Mouse (Mus musculus): ENCODE data around the gene Taf8.

GRCm38 (mm10) chr17:47466284-47466683, 35.8 kb downstream of the Taf8 start:
- TF ChIP-seq CTCF (IDR thresholded peaks at IDR 0.05; ENCODE audit: insufficient read depth, low read depth, low read length) (no peak), POLR2A (IDR thresholded peaks at IDR 0.05; ENCODE audit: insufficient read depth, low read depth, low read length) (no peak)

All from olfactory bulb, adult 2 months (tissue).